Mouse (Mus musculus): ENCODE measurements around the gene Zfp185.
"Not testable (repeated sequence)": the region's sequence is repeated elsewhere in the genome, so short reads cannot be mapped to it uniquely, and the experiment has no call there.

Gene Zfp185

GRCm38 (mm10) chrX:73061528-73061927 lies 74.4 kb downstream of the Zfp185 start:
- DNase-seq (ENCODE audit: extremely low spot score, low spot score) = no peak

DNA sequence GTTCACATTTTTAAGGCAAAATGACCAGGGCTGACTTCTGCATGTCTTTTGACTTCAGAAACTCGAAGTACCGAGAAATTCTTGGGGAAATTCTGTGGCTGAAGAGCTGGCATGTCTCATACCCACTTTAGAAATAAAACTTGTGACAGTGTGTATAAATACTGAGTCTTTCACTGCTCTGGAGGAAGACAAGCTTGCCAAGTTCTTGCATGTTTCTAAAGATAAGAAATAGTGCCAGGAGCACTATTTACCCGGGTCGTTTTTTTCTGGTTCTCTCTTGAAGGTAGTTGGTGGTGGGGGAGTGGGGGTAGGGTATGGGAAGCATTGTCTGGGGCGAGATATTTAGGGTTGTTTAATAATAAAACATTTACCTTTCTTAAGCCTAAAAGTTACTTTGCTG lies 75.2 kb downstream of the Zfp185 start:
- DNase-seq (ENCODE audit: extremely low spot score, low spot score) = no peak

GRCm38 (mm10) chrX:73063512-73064414 lies 76.6 kb downstream of the Zfp185 start:
- DNase-seq (ENCODE audit: extremely low spot score, low spot score) = peak; percentile 28

GRCm38 (mm10) chrX:73064415-73064793 lies 77.3 kb downstream of the Zfp185 start, which contains the start of gene Pnma3:
Gene Pnma3, plus strand, starts transcription at chrX:73064787.
- no peak for DNase-seq (ENCODE audit: extremely low spot score, low spot score)

DNA sequence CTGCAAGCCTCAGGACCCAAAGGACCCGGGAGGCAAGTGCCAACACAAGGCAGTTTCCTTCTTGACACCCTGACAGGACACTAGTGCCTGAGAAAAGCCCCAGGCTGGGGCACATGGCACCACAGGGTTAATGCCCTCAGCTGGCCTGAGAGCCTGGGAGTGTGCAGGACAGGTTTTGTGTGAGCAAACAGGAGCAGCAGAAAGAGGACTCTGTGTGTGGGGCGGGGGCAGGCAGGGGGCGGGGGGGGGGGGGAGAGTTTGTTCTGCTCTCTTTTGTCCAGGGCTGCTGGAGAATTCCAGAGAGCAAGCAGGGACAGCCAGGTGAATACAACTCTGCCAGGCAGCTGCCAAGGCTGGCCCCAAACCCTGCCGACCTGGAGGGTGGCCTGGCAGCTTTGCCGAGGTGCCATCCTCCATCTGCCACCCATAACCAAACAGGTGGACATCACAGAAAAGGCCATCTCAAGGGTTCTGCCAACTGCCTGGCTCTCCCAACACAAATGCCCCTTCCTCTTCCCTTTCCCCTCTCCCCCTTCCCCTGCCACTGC lies 79.7 kb downstream of the Zfp185 start:
- DNase-seq (ENCODE audit: extremely low spot score, low spot score) = not testable (repeated sequence)
